Mouse (Mus musculus): ENCODE measurements at regions not wholly inside any gene's neighbourhood (a gene's known extent, or its start where the extent isn't known, plus 50 kb on each side); places are given as distances from the start of the nearest gene placed in this dataset.

DNA sequence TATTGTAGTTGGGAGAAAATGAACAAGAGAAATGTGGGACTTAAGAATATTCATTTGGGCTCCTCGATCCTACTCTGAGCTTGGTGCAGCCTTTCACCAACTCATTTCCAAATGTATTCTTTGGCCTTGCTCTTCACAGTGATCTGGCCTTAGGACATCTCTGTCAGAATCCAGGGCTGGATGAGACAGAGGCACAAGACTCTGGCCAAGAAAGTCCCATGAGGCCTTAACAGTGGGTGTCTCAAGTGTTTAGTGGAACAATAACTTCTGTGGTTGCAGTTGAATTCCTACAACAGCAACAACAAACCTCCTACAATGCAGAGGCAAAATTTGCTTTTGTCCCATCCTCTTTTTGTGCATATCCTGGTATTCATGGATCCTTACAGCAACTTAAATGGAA is 589.2 kb upstream of the Gm26657 start:
- no peaks in the 10 kb centered on the region for H3K79me2 ChIP-seq (ENCODE audit: control insufficient read depth, insufficient read depth)
- no peak overlapping the region for H3ac ChIP-seq (ENCODE audit: control insufficient read depth, insufficient read length)
- H3K36me3 ChIP-seq (ENCODE audit: control insufficient read depth, insufficient read depth), result no peaks in the 10 kb centered on the region
- H3K4me2 ChIP-seq (ENCODE audit: low read depth), result no peak overlapping the region
- TF ChIP-seq REST (IDR thresholded peaks at IDR 0.05; ENCODE audit: insufficient read depth, insufficient read length) (no peak), TCF3 (IDR thresholded peaks at IDR 0.05; ENCODE audit: insufficient read length, low read depth) (no peak), TCF12 (IDR thresholded peaks at IDR 0.05; ENCODE audit: insufficient read depth, poor library complexity, severe bottlenecking) (no peak), MYOD1 (IDR thresholded peaks at IDR 0.05; ENCODE audit: control insufficient read depth in 1 of 3, insufficient read length in 2 of 3, low read depth in 2 of 3) (no peak), MAX (IDR thresholded peaks at IDR 0.05; ENCODE audit: low read depth) (no peak), POLR2A (IDR thresholded peaks at IDR 0.05; ENCODE audit: insufficient read length, low read depth) (no peak), SRF (IDR thresholded peaks at IDR 0.05; ENCODE audit: control insufficient read depth, insufficient read length, low read depth) (no peak), E2F4 (IDR thresholded peaks at IDR 0.05; ENCODE audit: insufficient read depth) (no peak), CEBPB (IDR thresholded peaks at IDR 0.05; ENCODE audit: insufficient read depth, poor library complexity, severe bottlenecking) (no peak), USF1 (IDR thresholded peaks at IDR 0.05; ENCODE audit: low read depth) (no peak), MYOG (IDR thresholded peaks at IDR 0.05; ENCODE audit: control insufficient read depth in 1 of 3, insufficient read depth in 1 of 3, insufficient read length in 2 of 3, low read depth in 2 of 3) (no peak)
- H3K27me3 ChIP-seq (ENCODE audit: control insufficient read depth, insufficient read depth, insufficient read length), result no peaks in the 10 kb centered on the region
- H3K4me3 ChIP-seq, result no peak overlapping the region

DNA sequence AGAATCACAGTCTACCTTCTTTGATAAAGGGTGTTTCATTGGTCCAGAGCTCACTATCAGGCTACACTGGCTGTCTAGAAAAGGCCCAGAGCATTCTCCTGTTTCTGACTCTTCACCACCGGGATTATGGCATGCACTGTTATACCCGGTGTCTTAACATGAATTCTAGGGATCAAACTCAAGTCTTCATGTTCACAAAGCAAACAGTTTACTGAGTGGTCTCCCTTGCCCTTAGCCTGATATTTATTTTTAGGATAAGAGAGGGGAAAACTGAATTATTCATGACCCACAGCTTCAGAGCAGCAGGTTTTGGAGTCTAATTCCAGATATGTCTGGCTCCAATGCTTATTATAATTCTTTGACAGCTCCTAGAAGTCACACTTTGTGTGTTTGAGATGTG is 596.0 kb upstream of the Gm26657 start:
- no peak overlapping the region for H3K4me2 ChIP-seq (ENCODE audit: low read depth)
- no peak overlapping the region for H3K4me3 ChIP-seq
- no peak overlapping the region for H3ac ChIP-seq (ENCODE audit: control insufficient read depth, insufficient read length)
- H3K79me2 ChIP-seq (ENCODE audit: control insufficient read depth, insufficient read depth), result no peaks in the 10 kb centered on the region
- TF ChIP-seq MAX (IDR thresholded peaks at IDR 0.05; ENCODE audit: low read depth), result no peak
- no peak for TF ChIP-seq MYOD1 (IDR thresholded peaks at IDR 0.05; ENCODE audit: control insufficient read depth in 1 of 3, insufficient read length in 2 of 3, low read depth in 2 of 3)
- no peak for TF ChIP-seq USF1 (IDR thresholded peaks at IDR 0.05; ENCODE audit: low read depth)
- TF ChIP-seq MYOG (IDR thresholded peaks at IDR 0.05; ENCODE audit: control insufficient read depth in 1 of 3, insufficient read depth in 1 of 3, insufficient read length in 2 of 3, low read depth in 2 of 3), result no peak
- TF ChIP-seq REST (IDR thresholded peaks at IDR 0.05; ENCODE audit: insufficient read depth, insufficient read length), result no peak
- TF ChIP-seq TCF3 (IDR thresholded peaks at IDR 0.05; ENCODE audit: insufficient read length, low read depth), result no peak
- TF ChIP-seq SRF (IDR thresholded peaks at IDR 0.05; ENCODE audit: control insufficient read depth, insufficient read length, low read depth), result no peak
- TF ChIP-seq TCF12 (IDR thresholded peaks at IDR 0.05; ENCODE audit: insufficient read depth, poor library complexity, severe bottlenecking), result no peak
- no peak for TF ChIP-seq POLR2A (IDR thresholded peaks at IDR 0.05; ENCODE audit: insufficient read length, low read depth)
- TF ChIP-seq CEBPB (IDR thresholded peaks at IDR 0.05; ENCODE audit: insufficient read depth, poor library complexity, severe bottlenecking), result no peak
- TF ChIP-seq POLR2AphosphoS2 (IDR thresholded peaks at IDR 0.05; ENCODE audit: insufficient read length, low read depth), result no peak
- no peak for TF ChIP-seq E2F4 (IDR thresholded peaks at IDR 0.05; ENCODE audit: insufficient read depth)
- H3K36me3 ChIP-seq (ENCODE audit: control insufficient read depth, insufficient read depth), result no peaks in the 10 kb centered on the region
- no peaks in the 10 kb centered on the region for H3K27me3 ChIP-seq (ENCODE audit: control insufficient read depth, insufficient read depth, insufficient read length)

- H3K79me2 ChIP-seq (ENCODE audit: control insufficient read depth, insufficient read depth), result no peaks in the 10 kb centered on the region
- TF ChIP-seq TCF12 (IDR thresholded peaks at IDR 0.05; ENCODE audit: insufficient read depth, poor library complexity, severe bottlenecking), result no peak
- no peak overlapping the region for H3K4me3 ChIP-seq
- H3ac ChIP-seq (ENCODE audit: control insufficient read depth, insufficient read length), result no peak overlapping the region
- H3K36me3 ChIP-seq (ENCODE audit: control insufficient read depth, insufficient read depth), result no peaks in the 10 kb centered on the region
- peak overlapping the region; percentile 58 for H3K4me2 ChIP-seq (ENCODE audit: low read depth)
- H3K27me3 ChIP-seq (ENCODE audit: control insufficient read depth, insufficient read depth, insufficient read length), result no peaks in the 10 kb centered on the region
These were observed 603.0 kb upstream of the Gm26657 start for GRCm38 (mm10) chr4:56136837-56137236.

GRCm38 (mm10) chr4:56134350-56134749 is 602.1 kb upstream of the Klf4 start:
- H3K36me3 ChIP-seq (ENCODE audit: control insufficient read depth, insufficient read depth), result no peaks in the 10 kb centered on the region
- H3K4me3 ChIP-seq, result no peak overlapping the region
- no peak for TF ChIP-seq SRF (IDR thresholded peaks at IDR 0.05; ENCODE audit: control insufficient read depth, insufficient read length, low read depth)
- TF ChIP-seq TCF3 (IDR thresholded peaks at IDR 0.05; ENCODE audit: insufficient read length, low read depth), result no peak
- TF ChIP-seq MYOD1 (IDR thresholded peaks at IDR 0.05; ENCODE audit: control insufficient read depth in 1 of 3, insufficient read length in 2 of 3, low read depth in 2 of 3), result no peak
- TF ChIP-seq POLR2AphosphoS2 (IDR thresholded peaks at IDR 0.05; ENCODE audit: insufficient read length, low read depth), result no peak
- TF ChIP-seq E2F4 (IDR thresholded peaks at IDR 0.05; ENCODE audit: insufficient read depth), result no peak
- TF ChIP-seq TCF12 (IDR thresholded peaks at IDR 0.05; ENCODE audit: insufficient read depth, poor library complexity, severe bottlenecking), result no peak
- no peak for TF ChIP-seq USF1 (IDR thresholded peaks at IDR 0.05; ENCODE audit: low read depth)
- no peak for TF ChIP-seq POLR2A (IDR thresholded peaks at IDR 0.05; ENCODE audit: insufficient read length, low read depth)
- no peak for TF ChIP-seq REST (IDR thresholded peaks at IDR 0.05; ENCODE audit: insufficient read depth, insufficient read length)
- no peaks in the 10 kb centered on the region for H3K79me2 ChIP-seq (ENCODE audit: control insufficient read depth, insufficient read depth)
- H3ac ChIP-seq (ENCODE audit: control insufficient read depth, insufficient read length), result no peak overlapping the region
- H3K4me2 ChIP-seq (ENCODE audit: low read depth), result no peak overlapping the region
- no peaks in the 10 kb centered on the region for H3K27me3 ChIP-seq (ENCODE audit: control insufficient read depth, insufficient read depth, insufficient read length)

DNA sequence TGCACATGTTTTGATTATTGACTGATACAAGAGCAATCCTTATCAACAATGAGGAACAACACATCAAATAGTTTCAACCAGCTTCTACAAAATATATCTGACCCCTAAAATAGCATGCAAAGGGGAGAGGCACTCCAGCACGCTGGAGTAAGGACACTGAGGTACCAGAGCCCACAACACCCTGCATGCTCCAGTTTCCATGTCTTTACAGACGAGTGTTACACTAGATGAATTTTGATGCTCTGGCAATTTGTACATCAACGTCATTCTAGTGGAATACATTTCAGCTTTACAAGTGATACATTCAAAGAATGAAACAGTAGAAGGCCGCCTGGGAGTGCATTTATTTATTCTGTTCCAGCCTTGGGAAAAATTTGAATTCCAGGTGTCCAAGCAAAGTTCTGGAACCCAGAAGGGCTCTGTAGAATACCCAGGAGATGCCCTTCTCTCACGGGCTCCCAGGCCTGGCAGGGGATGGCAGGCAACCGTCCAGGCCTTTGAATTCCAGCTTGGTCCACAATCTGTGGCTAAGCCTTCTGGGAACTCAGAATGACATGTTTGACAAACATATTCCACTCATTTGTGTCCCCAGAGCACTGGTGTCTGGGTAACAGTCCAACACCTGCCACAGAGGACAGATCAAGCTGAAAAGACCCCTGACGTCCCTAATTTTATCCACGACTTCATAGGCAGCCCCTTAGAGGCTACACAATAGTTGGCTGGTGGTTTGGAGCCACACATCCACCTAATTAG is 595.6 kb upstream of the Klf4 start:
- Histone ChIP-seq H3ac (ENCODE audit: control insufficient read depth, insufficient read length) (no peak overlapping the region), H3K27me3 (ENCODE audit: control insufficient read depth, insufficient read depth, insufficient read length) (no peaks in the 10 kb centered on the region), H3K4me2 (ENCODE audit: low read depth) (no peak overlapping the region), H3K4me3 (no peak overlapping the region), H3K36me3 (ENCODE audit: control insufficient read depth, insufficient read depth) (no peaks in the 10 kb centered on the region), H3K79me2 (ENCODE audit: control insufficient read depth, insufficient read depth) (no peaks in the 10 kb centered on the region)
- TF ChIP-seq MYOG (IDR thresholded peaks at IDR 0.05; ENCODE audit: control insufficient read depth in 1 of 3, insufficient read depth in 1 of 3, insufficient read length in 2 of 3, low read depth in 2 of 3) (no peak), CEBPB (IDR thresholded peaks at IDR 0.05; ENCODE audit: insufficient read depth, poor library complexity, severe bottlenecking) (no peak), SRF (IDR thresholded peaks at IDR 0.05; ENCODE audit: control insufficient read depth, insufficient read length, low read depth) (no peak), POLR2A (IDR thresholded peaks at IDR 0.05; ENCODE audit: insufficient read length, low read depth) (no peak), REST (IDR thresholded peaks at IDR 0.05; ENCODE audit: insufficient read depth, insufficient read length) (no peak), E2F4 (IDR thresholded peaks at IDR 0.05; ENCODE audit: insufficient read depth) (no peak), TCF3 (IDR thresholded peaks at IDR 0.05; ENCODE audit: insufficient read length, low read depth) (no peak), USF1 (IDR thresholded peaks at IDR 0.05; ENCODE audit: low read depth) (no peak), POLR2AphosphoS2 (IDR thresholded peaks at IDR 0.05; ENCODE audit: insufficient read length, low read depth) (no peak), MYOD1 (IDR thresholded peaks at IDR 0.05; ENCODE audit: control insufficient read depth in 1 of 3, insufficient read length in 2 of 3, low read depth in 2 of 3) (no peak), TCF12 (IDR thresholded peaks at IDR 0.05; ENCODE audit: insufficient read depth, poor library complexity, severe bottlenecking) (no peak), MAX (IDR thresholded peaks at IDR 0.05; ENCODE audit: low read depth) (no peak)

Data from myocyte (in vitro differentiated cells).